Mouse (Mus musculus): ENCODE results near the gene Afm.

Gene Afm

DNA sequence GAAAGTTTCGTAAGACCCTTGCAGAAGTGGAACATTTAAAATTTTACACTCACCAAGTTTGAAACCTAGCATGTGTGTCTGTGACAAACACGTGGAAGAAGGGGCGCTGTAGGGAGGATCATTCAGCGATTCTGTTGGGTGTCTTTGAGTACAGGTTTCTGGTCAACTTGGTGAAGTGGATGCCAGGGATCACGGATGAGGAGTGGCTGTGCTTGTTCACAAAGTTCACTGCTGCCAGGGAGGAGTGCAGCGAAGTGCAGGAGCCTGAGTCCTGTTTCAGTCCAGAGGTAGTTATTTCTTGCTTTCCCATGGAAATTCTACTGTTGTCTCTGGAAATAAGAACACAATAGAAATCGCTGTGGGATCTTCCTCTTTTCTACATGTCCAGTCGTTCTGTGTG, 32.5 kb downstream of the Afm start:
- no peak for DNase-seq (ENCODE audit: extremely low spot score, low read depth, low spot score)

DNA sequence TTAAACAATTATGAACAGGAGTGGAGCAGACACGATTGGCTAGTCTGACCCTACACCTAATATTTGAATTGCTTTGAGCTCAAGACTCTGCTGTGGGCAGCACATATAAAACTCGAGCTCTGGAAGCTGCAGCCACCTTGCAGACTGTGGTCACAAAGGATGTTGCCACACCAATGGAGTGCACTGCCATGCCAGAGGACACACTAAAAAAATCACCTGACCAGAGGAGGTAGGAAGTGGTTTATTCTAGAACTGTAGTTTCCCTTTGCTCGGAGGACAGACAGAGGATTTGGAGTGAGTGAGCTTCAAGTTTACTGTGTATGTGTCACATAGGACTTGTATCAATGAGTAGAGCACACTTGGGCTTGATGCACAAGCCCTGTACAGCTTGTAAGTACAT, 37.3 kb downstream of the Afm start:
- DNase-seq (ENCODE audit: extremely low spot score, low read depth, low spot score) = no peak

DNA sequence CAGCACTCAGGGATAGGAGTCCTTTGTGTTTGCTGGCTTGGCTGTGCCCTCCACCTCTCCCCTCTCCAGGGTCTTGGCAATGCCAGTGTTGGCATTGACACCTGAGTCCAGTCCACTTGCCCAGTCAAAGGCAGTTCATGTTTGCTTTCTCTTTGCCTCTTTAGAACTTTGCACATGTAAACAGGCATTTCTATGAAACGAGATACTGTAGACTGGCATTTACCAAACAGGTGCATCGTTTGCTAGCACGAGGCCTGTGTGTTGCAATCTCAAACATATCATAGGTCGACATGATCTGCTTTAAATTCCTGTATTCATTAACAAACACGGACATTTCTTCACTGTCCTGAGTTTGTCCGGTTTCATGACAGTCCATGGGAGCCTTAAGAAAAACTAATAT, 42.0 kb downstream of the Afm start, which contains the start of gene 5830473C10Rik:
Gene 5830473C10Rik, plus strand, starts transcription at position 365 of the 400 bp plus-strand sequence.
- DNase-seq (ENCODE audit: extremely low spot score, low read depth, low spot score) = no peak

DNA sequence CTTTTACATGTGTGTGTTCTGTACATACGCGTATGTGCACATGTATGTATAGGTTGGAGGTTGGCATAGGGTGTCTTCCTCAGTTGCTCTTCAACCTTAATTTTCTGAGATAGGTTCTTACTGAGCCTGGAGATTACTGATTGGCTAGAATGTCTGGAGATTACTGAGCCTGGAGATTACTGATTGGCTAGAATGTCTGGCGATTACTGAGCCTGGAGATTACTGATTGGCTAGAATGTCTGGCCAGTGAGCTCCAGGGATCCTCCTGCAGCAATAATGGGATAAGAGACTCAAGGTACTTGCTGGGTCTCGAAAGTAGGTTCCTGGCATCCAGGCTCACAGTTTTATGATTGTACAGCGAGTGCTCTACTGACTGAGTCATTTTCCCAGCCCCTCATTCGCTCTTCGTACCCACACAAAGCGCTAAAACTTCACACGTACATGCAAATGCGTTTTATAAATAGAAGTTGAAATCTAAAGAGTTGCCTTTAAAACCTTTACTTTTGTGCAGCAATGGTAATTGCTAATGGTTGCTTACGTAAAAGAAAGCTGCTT, 43.1 kb downstream of the Afm start:
- DNase-seq (ENCODE audit: extremely low spot score, low read depth, low spot score) = no peak

DNA sequence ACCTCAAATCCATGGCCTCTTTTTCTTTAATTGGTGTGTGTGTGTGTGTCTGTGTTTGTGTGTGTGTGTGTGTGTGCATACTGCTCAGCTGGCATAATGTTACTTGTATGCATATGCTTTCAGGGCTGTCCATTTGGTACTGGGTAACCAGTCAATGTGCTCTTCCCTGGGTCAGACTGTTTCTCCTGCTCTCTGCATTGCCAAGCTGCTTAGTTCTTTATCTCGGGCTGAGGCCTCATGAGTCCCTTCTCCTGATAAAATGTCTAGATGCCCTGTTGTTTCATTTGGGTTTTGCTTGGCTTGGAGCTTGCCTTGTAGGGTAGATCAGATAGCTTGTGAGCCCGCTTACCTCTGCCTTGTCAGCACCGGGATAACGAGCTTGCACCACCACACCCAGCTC, 44.1 kb downstream of the Afm start:
- no peak for DNase-seq (ENCODE audit: extremely low spot score, low read depth, low spot score)

DNA sequence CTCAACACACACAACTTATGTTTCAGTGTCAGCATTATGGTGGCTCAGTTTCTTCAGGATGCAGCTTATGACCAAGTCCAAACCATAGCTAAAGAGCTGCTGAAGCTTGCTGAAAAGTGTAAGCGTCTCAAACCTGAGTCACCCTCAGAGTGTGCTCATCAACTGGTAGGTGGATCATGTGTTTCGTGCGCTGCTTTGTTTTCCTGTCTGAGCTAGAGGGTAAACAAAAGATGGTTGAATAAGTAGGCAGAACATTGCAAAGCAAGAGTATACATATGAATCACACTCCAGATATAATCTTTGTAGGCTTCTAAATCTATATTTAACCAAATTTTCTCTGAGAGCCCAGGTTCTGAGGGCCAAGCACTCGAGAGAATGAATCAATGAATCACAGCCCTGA, 45.4 kb downstream of the Afm start:
- no peak for DNase-seq (ENCODE audit: extremely low spot score, low read depth, low spot score)

DNA sequence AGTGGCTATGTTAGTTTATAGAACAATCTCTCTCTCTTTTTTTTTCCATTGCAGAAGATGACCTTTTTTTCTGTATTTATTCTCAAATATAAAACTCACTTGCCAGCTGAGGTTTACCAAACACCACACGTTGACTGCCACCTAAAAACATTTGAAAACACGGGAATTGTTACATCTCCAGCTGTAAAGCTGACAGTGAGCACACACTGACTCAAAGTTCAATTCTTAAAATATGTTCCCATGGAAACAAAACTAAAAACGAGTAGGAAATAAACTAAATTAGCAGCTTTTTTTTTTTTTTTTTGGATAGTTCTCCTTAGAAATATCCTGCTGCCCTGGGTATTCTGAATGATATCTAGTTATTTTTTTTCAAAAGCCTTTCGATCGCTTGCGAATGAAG, 46.5 kb downstream of the Afm start:
- DNase-seq (ENCODE audit: extremely low spot score, low read depth, low spot score) = no peak

DNA sequence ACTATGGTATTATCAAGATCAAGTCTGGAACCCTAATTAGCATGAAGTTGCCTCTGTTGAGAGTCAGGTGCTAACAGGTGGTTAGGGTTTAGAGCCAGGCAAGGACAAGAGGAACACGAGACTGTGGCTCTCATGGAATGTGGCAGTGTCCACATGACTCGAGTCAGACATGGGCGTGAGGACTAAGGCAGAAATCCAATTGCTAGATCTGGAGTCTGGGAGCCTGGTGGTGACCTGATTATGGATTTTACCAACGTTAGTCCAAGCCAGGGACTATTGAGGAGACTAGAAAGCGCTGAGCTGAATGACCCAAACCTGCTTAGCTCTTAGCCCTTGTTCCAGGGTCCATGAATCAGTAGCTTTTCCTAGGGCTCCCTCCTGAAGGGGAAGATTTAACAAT, 49.1 kb downstream of the Afm start:
- no peak for DNase-seq (ENCODE audit: extremely low spot score, low read depth, low spot score)

DNA sequence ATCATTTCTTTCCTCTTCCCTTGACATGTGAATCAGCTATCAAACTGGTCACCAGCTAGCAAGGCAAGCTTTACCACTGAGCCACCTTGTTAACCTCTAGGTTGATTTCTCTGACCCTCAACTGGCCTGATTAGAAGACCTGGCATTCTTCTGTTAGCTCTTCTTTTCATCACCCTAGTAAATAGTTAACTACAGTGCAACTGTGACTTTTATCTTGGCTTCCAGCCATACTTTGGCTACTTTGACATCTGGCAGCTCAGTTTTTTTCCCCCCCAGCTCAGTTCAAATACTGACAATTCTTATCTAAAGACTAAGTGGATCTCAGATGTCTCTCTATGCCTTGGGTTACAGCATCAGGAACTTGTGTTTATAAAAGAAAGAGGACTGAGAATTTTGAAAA, 49.6 kb downstream of the Afm start:
- no peak for DNase-seq (ENCODE audit: extremely low spot score, low read depth, low spot score)

DNA sequence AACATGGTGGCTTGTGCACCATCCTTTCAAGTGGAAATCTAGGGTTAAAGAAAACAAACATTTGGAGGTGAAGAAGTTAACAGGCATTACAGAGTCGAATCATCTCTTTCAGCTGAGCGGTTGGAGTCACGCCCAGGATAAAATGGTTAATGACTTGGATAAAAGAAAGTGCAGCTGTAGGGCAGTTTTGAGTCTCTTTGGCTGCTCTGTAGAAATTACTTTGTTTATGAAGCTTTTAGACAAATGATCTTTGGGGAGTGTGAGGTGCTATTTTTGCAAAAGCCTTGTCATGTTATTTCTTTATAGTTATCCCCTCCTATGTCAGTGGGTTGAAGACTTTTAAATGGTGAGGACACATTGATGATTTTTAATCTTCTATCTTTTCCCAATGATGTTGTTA, 52.5 kb downstream of the Afm start:
- no peak for DNase-seq (ENCODE audit: extremely low spot score, low read depth, low spot score)

DNA sequence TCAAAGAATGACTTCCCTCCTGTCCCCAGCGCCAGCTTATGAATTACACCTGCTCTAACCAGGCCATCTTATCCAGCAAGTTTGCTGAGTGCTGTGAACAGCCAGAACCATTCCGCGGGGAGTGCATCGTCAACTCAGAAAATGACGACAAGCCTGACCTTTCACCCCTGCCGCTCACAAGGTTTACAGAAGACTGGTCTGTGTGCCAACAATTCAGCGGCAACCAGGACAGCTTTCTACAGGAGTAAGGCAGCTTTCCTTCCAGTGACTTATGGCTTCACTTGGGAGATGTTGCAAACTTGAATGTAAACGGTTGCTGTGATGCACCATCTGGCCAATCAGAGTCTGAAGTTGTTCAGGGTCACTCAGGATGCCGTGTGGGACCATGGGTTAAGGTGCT, 59.0 kb downstream of the Afm start:
- no peak for DNase-seq (ENCODE audit: extremely low spot score, low read depth, low spot score)

DNA sequence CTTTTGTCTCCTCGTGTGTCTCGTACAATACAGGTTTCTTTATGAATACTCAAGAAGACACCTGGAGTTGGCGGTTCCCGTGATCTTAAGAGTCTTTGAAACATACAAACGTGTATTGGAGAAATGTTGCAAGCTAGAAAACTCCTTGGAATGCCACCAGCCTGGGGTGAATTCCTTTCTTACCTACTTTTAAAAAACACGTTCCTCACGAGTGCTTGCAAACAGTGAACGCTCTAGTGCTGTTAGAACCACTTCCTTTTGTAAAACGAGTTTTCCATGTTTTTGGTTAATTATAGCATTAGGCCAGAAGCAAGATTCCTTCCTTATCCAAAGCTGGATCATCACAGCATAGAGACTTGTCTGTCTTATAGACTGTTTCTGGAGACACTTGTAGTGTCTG, 60.8 kb downstream of the Afm start:
- DNase-seq (ENCODE audit: extremely low spot score, low read depth, low spot score) = no peak

DNA sequence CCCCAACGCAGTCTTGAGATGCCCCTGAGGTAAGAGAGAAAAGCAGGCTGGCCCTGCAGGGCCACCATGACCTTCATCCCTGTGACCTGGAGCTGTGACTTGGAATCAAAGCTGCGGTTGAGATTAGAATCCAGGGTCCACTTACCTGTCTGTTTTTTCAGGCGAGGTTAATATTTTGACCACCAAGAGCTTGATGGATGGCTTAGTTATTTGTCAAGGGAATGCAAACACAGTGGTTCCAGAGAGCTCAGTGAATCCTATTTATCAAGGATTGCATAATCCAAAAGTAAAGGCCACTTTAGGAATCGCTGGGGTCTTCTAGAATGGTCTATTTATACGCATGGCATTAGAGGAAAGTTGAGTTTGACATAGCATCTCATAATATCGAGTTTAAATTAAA, 63.4 kb downstream of the Afm start:
- no peak for DNase-seq (ENCODE audit: extremely low spot score, low read depth, low spot score)

DNA sequence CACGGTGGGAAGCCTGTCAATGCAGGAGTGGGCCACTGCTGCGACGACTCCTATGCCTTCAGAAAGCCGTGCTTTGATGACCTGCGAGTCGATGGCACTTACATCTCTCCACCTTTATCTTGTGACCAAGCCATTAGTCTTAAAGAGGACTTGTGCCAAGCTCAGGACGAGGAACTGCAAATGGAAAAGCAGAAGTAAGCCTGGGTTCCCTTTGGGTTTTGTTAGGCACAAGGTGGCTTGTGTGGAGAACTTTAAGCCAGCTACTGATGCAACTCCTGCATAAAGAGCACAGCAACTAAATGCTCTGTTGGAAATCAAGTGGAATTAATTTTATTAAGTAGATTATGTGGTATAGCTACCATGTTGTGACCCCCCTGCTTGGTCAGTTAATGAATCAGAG, 66.1 kb downstream of the Afm start:
- DNase-seq (ENCODE audit: extremely low spot score, low read depth, low spot score) = no peak

DNA sequence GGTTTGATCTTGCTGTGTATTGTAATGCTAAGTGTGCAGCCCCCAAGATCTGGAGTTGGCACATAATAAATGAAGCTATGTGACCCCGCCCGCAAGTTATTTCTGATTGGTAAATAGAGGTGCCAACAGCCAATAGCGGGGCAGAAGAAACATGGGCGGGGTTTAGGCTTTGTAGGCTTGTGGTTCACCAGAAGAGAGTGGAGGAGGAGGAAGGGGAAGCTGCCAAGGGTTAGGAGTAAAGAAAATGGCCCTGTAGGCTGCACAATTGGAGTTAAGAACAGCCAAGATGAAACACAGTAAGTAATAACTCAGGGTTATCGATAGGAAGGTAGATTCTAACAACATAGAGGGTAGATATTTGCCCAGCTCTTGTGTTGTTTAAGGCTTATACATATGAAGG, 67.8 kb downstream of the Afm start:
- no peak for DNase-seq (ENCODE audit: extremely low spot score, low read depth, low spot score)

DNA sequence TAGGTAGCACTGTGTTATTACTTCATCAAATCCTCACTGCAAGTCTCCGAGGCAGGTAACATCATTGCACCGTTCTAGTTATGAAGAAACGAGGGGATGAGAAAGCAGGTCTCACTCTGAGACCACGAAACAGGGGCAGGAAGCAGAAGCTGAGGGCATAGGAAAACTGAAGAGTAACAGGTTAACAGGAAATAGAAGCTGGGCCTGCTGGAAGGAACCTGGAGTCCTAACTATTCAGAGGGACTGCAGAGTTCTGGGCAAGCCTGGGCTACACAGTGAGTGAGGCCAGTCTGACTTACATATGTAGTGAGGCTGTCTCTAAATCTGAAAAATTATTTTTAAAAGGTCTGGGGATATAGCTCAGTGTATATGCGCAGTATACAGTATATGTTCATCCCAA, 69.4 kb downstream of the Afm start:
- DNase-seq (ENCODE audit: extremely low spot score, low read depth, low spot score) = no peak

DNA sequence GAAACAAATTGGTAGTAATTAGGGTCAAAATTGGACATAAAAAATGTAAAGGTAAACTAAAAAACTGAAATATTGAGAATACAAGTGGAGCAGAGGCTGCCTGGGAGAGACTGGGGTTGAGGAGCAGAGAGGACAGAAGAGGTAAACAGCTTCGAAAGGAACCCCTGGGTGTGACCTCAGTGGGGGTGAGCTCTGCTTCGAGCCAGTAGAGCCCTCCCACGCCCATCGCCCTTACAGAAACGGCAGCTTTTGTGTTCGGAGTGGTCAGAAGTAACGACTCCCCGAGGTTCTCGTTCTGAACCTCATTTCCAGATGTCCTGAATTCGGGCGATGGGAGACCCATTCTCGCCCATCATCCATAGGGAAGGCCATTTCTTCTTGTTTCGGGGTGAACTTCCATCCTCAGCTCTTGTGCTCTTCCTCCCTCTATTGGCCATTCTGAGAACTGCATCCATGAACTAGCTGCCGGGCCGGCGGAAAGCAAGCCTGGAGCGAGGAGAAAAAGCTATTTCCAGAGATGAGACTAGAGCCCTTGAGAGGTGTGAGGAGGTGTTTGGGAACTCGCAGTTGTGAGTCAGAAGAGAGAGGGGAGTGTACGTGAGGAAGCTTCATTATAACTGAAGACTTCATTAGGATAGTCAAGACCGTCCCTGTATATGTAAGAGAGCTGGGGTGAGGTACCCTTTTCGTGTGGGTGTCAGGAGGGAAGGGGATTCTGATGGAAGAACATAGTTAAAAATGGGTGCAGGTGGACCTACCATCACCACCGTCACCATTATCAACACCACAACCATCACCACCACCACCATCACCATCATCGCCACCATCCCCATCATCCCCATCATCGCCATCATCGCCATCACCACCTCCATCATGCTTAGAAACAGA, 70.2 kb downstream of the Afm start:
- peak; percentile 52 for DNase-seq (ENCODE audit: extremely low spot score, low read depth, low spot score)

DNA sequence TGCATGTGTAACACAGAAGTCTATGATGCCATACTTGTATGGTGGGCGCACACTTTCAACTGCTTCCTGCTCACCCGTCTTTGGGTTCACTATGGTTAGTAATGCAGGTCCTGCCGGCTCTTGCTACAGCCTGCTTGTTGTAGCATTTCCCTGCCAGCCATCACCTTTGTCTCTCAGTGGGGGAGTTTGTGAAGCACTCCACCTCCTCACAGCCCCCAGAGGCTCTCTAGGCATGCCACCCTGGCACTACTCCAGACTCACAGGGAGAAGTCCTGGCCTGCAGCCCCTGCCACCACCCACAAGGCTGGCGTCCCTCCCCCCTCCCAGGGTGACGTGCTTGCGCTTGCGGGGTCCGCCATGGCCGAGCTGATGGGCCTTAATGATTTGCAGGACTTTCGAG, 71.9 kb downstream of the Afm start:
- no peak for DNase-seq (ENCODE audit: extremely low spot score, low read depth, low spot score)

DNA sequence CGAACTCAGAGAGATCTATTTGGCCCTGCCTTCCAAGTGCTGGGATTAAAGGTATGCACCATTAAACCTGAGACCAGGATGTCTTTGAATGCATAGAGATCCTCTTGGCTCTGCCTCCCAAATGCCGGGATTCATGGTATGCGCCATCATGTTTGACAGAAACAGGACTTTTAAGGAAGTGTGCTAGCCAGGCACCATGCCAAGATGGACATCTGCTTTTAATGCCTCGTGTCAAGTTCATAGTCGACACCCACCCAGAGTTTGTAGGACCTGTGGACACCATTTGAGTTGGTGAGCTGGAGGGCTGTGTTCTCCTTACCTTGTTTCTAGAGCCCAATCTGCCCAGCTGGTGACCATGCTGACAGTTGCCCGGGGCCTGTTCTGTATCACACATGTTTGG, 73.2 kb downstream of the Afm start:
- no peak for DNase-seq (ENCODE audit: extremely low spot score, low read depth, low spot score)

DNA sequence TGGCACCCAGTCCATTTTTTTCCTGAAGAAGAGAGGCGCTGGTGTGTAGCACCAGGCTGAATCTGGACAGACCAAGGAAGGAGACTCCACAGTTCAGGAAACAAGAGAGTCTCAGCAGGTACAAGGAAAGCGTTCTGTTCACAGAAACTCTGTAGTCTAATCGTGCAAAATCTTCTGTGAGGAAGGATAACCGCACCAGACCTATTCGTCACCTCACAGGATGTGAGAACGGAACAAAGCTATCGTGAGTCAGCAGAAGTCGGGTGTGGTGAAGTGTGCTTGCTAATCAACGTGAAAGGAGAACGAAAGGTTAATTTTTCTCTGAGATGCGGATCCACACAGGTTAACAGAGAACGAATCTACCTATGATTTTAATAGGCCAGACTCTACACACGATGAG, 76.2 kb downstream of the Afm start:
- no peak for DNase-seq (ENCODE audit: extremely low spot score, low read depth, low spot score)

DNA sequence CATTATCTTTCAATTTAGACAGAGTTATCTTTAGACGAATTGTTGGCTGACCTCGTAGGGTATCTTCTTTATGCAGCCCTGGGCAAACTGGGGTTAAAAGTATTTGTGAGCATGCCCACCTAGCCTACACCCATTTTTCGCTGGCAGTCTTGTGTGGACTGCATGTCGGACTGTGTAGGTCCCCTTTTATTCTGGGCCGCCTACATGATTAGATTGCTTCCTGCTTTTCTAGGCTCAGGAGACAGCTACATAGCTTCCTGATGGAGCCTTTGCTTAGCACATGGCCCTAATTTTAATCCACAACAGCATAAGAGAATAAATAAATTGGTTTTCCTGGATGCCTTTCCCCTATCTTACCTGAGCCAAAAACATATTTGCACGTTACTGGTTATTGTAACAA, 77.4 kb downstream of the Afm start:
- no peak for DNase-seq (ENCODE audit: extremely low spot score, low read depth, low spot score)

DNA sequence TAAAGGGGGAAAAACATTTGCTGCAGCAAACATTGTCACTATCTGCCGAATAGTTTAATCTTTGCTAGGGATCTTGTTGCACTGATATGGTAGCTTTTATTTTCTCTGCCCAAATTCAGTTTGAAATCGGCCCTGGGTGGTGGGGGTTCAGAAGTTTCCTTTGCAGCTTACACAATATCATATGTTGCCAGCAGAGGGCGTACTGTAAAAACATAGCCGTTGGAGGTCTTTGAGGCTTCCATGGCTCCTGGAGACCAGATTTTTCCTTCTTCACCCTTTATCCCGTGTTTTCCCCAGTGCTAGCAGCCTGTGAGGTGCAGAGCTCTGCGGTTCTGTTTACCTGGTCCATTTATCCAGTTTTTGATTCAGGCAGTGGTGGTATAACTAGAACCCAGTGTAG, 82.7 kb downstream of the Afm start:
- peak; percentile 44 for DNase-seq (ENCODE audit: extremely low spot score, low read depth, low spot score)
